Mouse (Mus musculus) liver, postnatal 0 days (tissue): Measurements from ENCODE around the gene Men1. TPM values are rescaled to one million over a fixed set of nuclear protein-coding genes. Genes with fewer than 3 reads are reported as not detected.

ENCODE experiments used
- ATAC-seq: fragments of 200-750 bp; cut with Nextera tagmentation; 2 replicates; pipeline ENCODE4 v1.8.0; 2017; ENCODE audit warnings: mild to moderate bottlenecking, moderate library complexity
- DNase-seq: peaks from one replicate; pipeline ENCODE4 v3.0.0-alpha.2; 2016
- H3K27ac ChIP-seq: fragments of 300-500 bp; sonication (generic); 2 replicates; pipeline ENCODE4 v1.5.1; 2014; ENCODE audit warnings: antibody characterized with exemption, moderate library complexity, mild to moderate bottlenecking, low read depth
- H3K27me3 ChIP-seq: fragments of 300-500 bp; sonication (generic); 2 replicates; pipeline ENCODE4 v1.6.1; 2014; ENCODE audit warnings: low read length, control low read depth, mixed read lengths; ENCODE audit not compliant: insufficient read depth
- H3K36me3 ChIP-seq: fragments of 300-500 bp; sonication (generic); replicated peaks from 2 replicates; pipeline ENCODE4 v1.6.1; 2014; ENCODE audit warnings: mild to moderate bottlenecking, control low read depth, low read length, moderate library complexity, mixed read lengths; ENCODE audit not compliant: insufficient read depth
- H3K4me1 ChIP-seq: fragments of 300-500 bp; sonication (generic); 2 replicates; pipeline ENCODE4 v1.6.1; 2014; ENCODE audit warnings: antibody characterized with exemption, mild to moderate bottlenecking, control low read depth; ENCODE audit not compliant: insufficient read depth
- H3K4me2 ChIP-seq: fragments of 300-500 bp; sonication (generic); 2 replicates; pipeline ENCODE4 v1.6.1; 2014; ENCODE audit warnings: low read depth, mild to moderate bottlenecking, low read length, moderate library complexity, mixed read lengths
- H3K4me3 ChIP-seq: fragments of 300-500 bp; sonication (generic); 2 replicates; pipeline ENCODE4 v1.5.1; 2014; ENCODE audit warnings: low read depth, low read length
- H3K9ac ChIP-seq: fragments of 300-500 bp; sonication (generic); replicated peaks from 2 replicates; pipeline ENCODE4 v1.6.1; 2014; ENCODE audit warnings: mild to moderate bottlenecking, moderate library complexity
- H3K9me3 ChIP-seq: fragments of 300-500 bp; sonication (generic); 2 replicates; pipeline ENCODE4 v1.6.1; 2016; ENCODE audit warnings: mild to moderate bottlenecking, control low read depth, low read length, mixed read lengths
- CTCF ChIP-seq: sonication (generic); IDR thresholded peaks from 2 replicates; pipeline ENCODE4 v1.5.1; 2016; ENCODE audit warnings: antibody characterized with exemption, low read depth
- EP300 ChIP-seq: IDR thresholded peaks from 2 replicates; pipeline ENCODE4 v1.6.1; 2016; ENCODE audit warnings: antibody characterized with exemption, low read depth, mild to moderate bottlenecking
- WGBS: fragments of 180-500 bp; shearing (Covaris S2); extraction: QIAGEN DNeasy Blood & Tissue Kit; methylation state at CpG from one replicate; pipeline ENCODE4 v1.1.7; 2014; ENCODE audit not compliant: insufficient replicate concordance; 5-methylcytosine and 5-hydroxymethylcytosine counted together
- polyA plus RNA-seq: library from polyadenylated mRNA; unstranded; fragments of >200 nt; fragmentation: Nextera tagmentation; extraction: Ambion mirVana; gene quantifications from 2 replicates; pipeline ENCODE4 v1.2.1, GENCODE M21; 2015

Gene Men1
- polyA plus RNA-seq, 1 experiment from 2014 or later, result 10.0 TPM

DNA sequence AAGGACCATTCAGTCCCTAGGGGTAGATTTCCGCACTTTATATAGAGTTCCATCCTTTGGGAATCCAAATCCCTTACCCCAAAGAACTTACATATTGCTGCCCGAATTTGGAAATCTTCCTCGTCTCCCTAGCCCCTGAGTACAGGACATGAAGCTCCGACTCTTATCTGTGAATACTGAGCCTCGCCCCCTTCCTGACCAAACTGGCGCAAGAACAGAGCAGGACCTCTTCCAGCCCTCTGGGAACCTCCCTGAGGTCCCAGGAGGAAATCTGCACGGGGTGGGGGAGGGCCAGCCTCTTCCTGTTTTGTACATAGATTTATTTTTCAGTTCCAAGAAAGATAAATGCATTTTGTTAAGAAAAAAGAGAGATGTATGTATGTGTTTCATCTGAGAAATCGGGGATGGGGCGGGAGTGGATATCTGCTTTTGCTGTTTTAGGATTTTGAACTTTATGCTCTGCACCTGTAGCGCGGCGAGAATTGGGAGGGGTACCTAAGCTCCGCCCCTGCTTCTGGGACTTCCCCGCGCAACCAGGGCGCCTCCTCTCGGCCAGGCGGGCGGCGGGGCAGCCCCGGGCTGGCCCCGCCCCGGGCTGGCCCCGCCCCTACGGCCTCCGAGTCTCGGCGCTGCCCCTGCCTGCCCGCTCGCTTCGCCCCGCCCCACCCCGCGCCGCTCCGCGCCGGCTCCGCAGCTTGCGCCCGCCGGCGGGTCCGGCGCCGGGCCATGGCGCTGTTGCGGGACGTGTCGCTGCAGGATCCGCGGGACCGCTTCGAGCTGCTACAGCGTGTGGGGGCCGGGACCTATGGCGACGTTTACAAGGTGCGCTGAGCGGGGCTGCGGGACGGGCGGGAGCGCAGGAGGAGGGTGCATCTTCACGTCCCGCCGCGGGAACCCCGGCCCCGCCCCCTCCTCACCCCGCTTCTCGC is 6.0 kb downstream of the Men1 start, which contains the start of gene Map4k2:
Gene Map4k2, plus strand, starts transcription at position 612 of the 929 bp plus-strand sequence.
- peak; percentile 94 for DNase-seq
- Histone ChIP-seq H3K27me3 (no peaks in the 10 kb centered on the region), H3K4me2 (peak within 1 kb of the TSS; percentile 94), H3K9me3 (no peaks in the 10 kb centered on the region), H3K4me1 (peaks cover 42% of the 10 kb centered on the region), H3K27ac (peak within 1 kb of the TSS; percentile 94), H3K4me3 (peak within 1 kb of the TSS; percentile 76), H3K36me3 (peaks cover 43% of the 10 kb centered on the region), H3K9ac (peak within 1 kb of the TSS; percentile 75)
- WGBS, result 2% methylated on average over 50 of the region's 72 CpGs
- peak; percentile 92 for ATAC-seq
- TF ChIP-seq EP300, result peak; percentile 38; the same call in 1 of the 2 replicates
- peak; percentile 50; the same call in 1 of the 2 replicates for TF ChIP-seq CTCF

DNA sequence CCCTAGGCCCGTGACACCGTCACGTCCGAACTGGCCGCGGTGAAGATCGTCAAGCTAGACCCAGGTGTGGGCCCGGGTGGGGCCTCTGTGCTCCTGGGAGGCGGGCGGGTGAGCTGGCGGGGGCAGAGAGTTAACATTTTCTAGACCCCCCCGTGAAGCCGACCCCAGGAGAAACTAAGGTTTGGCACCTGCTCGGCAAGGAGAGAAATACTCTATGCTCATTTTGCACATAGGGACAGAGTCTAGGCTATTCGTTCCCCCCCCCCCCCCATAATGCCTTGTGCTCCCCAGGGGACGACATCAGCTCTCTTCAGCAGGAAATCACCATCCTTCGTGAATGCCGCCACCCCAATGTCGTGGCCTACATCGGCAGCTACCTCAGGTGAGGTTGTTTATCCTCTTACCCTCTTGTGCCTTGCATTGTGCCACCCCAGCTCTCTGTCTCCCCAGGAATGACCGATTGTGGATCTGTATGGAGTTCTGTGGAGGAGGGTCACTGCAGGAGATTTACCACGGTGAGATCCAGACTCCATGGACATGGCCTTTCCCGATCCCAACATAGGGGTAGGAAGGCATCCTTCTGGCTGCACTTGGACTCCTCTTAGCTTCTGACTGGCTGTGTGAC is 6.8 kb downstream of the Men1 start:
- Histone ChIP-seq H3K9me3 (no peaks in the 10 kb centered on the region), H3K4me2 (peak overlapping the region; percentile 94), H3K9ac (peak overlapping the region; percentile 75), H3K36me3 (peaks cover 49% of the 10 kb centered on the region), H3K27me3 (no peaks in the 10 kb centered on the region), H3K4me1 (peaks cover 37% of the 10 kb centered on the region), H3K27ac (peak overlapping the region; percentile 94), H3K4me3 (peak overlapping the region; percentile 76)
- ATAC-seq, result peak; percentile 1; the same call in 1 of the 2 replicates
- 5% methylated on average over 22 of the region's 23 CpGs for WGBS
- no peak for DNase-seq
- TF ChIP-seq CTCF, result no peak
- no peak for TF ChIP-seq EP300

DNA sequence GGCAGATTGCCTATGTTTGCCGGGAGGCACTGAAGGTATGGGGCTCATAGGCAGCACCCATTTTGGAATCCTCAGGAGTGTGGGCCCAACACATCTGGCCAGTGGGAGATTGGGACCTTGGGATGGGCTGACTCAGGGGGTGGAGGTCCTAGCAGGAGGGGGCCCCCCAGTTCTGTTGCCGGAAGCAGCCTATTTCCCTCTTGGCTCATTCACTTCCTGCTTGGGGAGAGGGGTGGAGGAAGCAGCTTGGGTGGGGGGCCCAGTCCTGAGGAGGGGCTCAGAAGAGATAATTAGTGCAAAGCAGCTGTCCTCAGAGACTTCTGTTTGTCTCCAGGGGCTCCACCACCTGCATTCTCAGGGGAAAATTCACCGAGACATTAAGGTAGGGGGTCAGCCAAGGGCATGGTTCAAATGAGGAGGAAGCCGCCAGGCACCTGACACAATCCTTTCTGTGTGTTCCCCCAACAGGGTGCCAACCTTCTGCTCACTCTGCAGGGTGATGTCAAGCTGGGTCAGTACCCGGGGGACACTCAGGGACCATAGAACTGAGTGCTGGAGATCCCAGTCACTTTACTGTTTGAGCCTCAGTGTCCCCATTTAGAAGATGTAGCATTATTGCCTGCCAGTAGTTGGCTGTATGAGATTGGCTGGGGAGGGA is 7.6 kb downstream of the Men1 start:
- H3K36me3 ChIP-seq, result peaks cover 46% of the 10 kb centered on the region
- TF ChIP-seq EP300 (no peak), CTCF (no peak)
- 37% methylated on average over 5 of the region's 5 CpGs for WGBS
- H3K27ac ChIP-seq, result no peak overlapping the region
- peak overlapping the region; percentile 76 for H3K4me3 ChIP-seq
- H3K27me3 ChIP-seq, result no peaks in the 10 kb centered on the region
- peaks cover 33% of the 10 kb centered on the region for H3K4me1 ChIP-seq
- H3K4me2 ChIP-seq, result peak overlapping the region; percentile 94
- DNase-seq (no peak), ATAC-seq (no peak)
- H3K9ac ChIP-seq, result 0 out of 2 replicates have a peak overlapping the region, but pooled peaks have one; percentile 11
- no peaks in the 10 kb centered on the region for H3K9me3 ChIP-seq

DNA sequence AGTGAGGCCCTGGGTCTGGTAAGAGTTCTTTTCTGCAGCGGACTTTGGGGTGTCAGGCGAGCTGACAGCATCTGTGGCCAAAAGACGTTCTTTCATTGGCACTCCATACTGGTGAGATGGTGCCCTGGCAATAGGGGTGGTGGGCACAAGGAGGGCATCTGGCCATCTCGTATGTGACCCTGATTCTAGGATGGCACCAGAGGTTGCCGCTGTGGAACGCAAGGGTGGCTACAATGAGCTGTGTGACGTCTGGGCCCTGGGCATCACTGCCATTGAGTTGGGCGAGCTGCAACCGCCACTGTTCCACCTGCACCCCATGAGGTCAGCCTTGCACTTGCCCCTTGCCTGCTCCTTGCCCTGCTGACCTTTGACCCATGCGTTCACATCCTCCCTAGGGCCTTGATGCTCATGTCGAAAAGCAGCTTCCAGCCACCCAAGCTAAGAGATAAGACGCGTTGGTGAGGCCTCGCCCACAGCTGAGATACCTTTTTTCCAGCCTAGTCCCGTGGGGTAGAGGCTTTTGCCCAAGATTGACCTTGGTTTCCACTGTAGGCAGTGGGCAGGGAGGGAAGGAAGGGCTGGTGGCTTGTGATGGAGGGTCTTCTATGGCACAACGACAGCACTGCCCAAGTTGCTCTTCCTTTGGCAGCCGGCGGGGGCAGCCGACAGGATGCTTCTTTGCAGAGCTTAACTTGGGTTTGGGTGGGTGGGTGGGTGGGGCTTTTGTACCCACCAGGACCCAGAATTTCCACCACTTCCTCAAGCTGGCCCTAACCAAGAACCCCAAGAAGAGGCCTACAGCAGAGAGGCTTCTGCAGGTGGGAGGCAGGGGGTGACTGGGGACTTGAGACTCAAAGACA is 8.5 kb downstream of the Men1 start:
- H3K27ac ChIP-seq, result no peak overlapping the region
- ATAC-seq (no peak), DNase-seq (no peak)
- H3K9ac ChIP-seq, result no peak overlapping the region
- H3K9me3 ChIP-seq, result no peaks in the 10 kb centered on the region
- peaks cover 37% of the 10 kb centered on the region for H3K36me3 ChIP-seq
- H3K4me3 ChIP-seq, result no peak overlapping the region
- H3K4me2 ChIP-seq, result peak overlapping the region; percentile 94
- TF ChIP-seq EP300 (no peak), CTCF (peak; percentile 24; the same call in 1 of the 2 replicates)
- no peaks in the 10 kb centered on the region for H3K27me3 ChIP-seq
- peaks cover 33% of the 10 kb centered on the region for H3K4me1 ChIP-seq
- WGBS, result 64% methylated on average over 19 of the region's 19 CpGs

- no peak for TF ChIP-seq CTCF
- no peak for TF ChIP-seq EP300
- ATAC-seq, result no peak
- Histone ChIP-seq H3K27me3 (no peaks in the 10 kb centered on the region), H3K4me3 (no peak overlapping the region), H3K27ac (no peak overlapping the region), H3K36me3 (peaks cover 30% of the 10 kb centered on the region), H3K4me2 (no peak overlapping the region), H3K4me1 (peaks cover 34% of the 10 kb centered on the region), H3K9ac (no peak overlapping the region), H3K9me3 (no peaks in the 10 kb centered on the region)
- WGBS, result 79% methylated on average over 5 of the region's 5 CpGs
- no peak for DNase-seq
Observed at GRCm38 (mm10) chr19:6343996-6344395, 9.2 kb downstream of the Men1 start.
